24 mouse cellular contexts compared by ENCODE assay signal in the genomic region with DNA sequence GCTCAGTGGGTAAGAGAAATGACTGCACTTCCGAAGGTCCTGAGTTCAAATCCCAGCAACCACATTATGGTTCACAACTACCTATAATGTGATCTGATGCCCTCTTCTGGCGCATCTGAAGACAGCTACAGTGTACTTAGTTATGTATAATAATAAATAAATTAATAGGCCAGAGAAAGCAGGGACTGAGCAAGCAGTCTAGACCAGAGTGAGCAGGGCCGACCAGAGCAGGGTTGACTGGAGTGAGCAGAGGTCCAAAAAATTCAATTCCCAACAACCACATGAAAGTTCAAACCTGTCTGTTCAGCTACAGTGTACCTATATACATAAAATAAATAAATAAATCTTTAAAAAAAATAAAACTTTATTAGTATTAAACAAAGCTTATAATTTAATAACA. TPM values are rescaled to one million over a fixed set of nuclear protein-coding genes. Genes with fewer than 3 reads are reported as not detected.
DNase-seq lines count a peak whose midpoint lies in the region; ATAC-seq and TF ChIP-seq lines count a peak whose summit lies in the region.
"Had no signal": no experiment of that assay in that cellular context is flagged by ENCODE, and none has a peak within 500 bp of the region (broad histone marks: within the 10 kb centered on the region; RNA-seq: fewer than 3 reads in every experiment).

No protein-coding gene starts in this region.

- no peaks in the 10 kb centered on the region for H3K27me3 ChIP-seq in forebrain, embryonic 13.5 days
- no peaks in the 10 kb centered on the region for H3K27me3 ChIP-seq in forebrain, embryonic 10.5 days (ENCODE audit: poor library complexity, severe bottlenecking)
- H3K27me3 ChIP-seq in liver, embryonic 11.5 days (replicated peaks; ENCODE audit: control insufficient read depth, insufficient read depth, low read length) = no peaks in the 10 kb centered on the region
- no peaks in the 10 kb centered on the region for H3K27me3 ChIP-seq in liver, embryonic 12.5 days (replicated peaks)
- H3K27me3 ChIP-seq in limb, embryonic 14.5 days (ENCODE audit: control insufficient read depth, insufficient read depth, low read length) = no peaks in the 10 kb centered on the region
- H3K27me3 ChIP-seq: embryonic facial prominence, embryonic 13.5 days; hindbrain, embryonic 15.5 days; Patski had no signal

- ATAC-seq in forebrain, embryonic 13.5 days = peak; percentile 55; the same call in 1 of the 2 replicates
- peak; percentile 23; the same call in 1 of the 2 replicates for ATAC-seq in liver, embryonic 11.5 days (replicated peaks; ENCODE audit: low FRiP score)
- no peak for ATAC-seq in liver, embryonic 12.5 days
- peak; percentile 41; the same call in 1 of the 2 replicates for ATAC-seq in limb, embryonic 14.5 days (ENCODE audit: low FRiP score, low read depth)
- ATAC-seq: activated CD4-positive, CD25-positive, alpha-beta regulatory T cell, adult 4 months; CD4-positive, CD25-positive, alpha-beta regulatory T cell, adult 4 months; inflammation-experienced regulatory T-cells, adult 6 months; intestine, postnatal 0 days had no signal

- no peak for DNase-seq in forebrain, embryonic 10.5 days (ENCODE audit: extremely low spot score, low spot score)
- no peak for DNase-seq in liver, embryonic 11.5 days (ENCODE audit: low spot score)
- DNase-seq in retina, embryonic 14.5 days (ENCODE audit: low spot score) = peak; percentile 2
- DNase-seq in retina, postnatal 1 day = no peak
- DNase-seq in limb, embryonic 14.5 days (ENCODE audit: low spot score) = no peak
- DNase-seq in adrenal gland, adult (ENCODE audit: inconsistent age in 2 of 2, low spot score in 1 of 2) = no peak
- DNase-seq: adrenal gland, postnatal 25 days; B cell, adult 2 months; cerebellum, adult 9-11 months; cerebellum, postnatal 36 days; gastrocnemius, postnatal 10 days had no signal

- H3K4me2 ChIP-seq in forebrain, embryonic 13.5 days = no peak overlapping the region
- H3K4me2 ChIP-seq in liver, embryonic 11.5 days = no peak overlapping the region
- H3K4me2 ChIP-seq in liver, embryonic 12.5 days = no peak overlapping the region
- H3K4me2 ChIP-seq in limb, embryonic 14.5 days (replicated peaks; ENCODE audit: low read depth, low read length, severe bottlenecking) = no peak overlapping the region
- H3K4me2 ChIP-seq: embryonic facial prominence, embryonic 13.5 days; hindbrain, embryonic 15.5 days had no signal

- 83% methylated on average over 3 of the region's 3 CpGs for WGBS in forebrain, embryonic 13.5 days
- WGBS in forebrain, embryonic 10.5 days = 80% methylated on average over 3 of the region's 3 CpGs
- 66% methylated on average over 3 of the region's 3 CpGs for WGBS in liver, embryonic 11.5 days
- WGBS in liver, embryonic 12.5 days (ENCODE audit: insufficient replicate concordance) = 66% methylated on average over 3 of the region's 3 CpGs
- WGBS in limb, embryonic 14.5 days = 73% methylated on average over 3 of the region's 3 CpGs

- H3K4me1 ChIP-seq in forebrain, embryonic 13.5 days = no peaks in the 10 kb centered on the region
- H3K4me1 ChIP-seq in forebrain, embryonic 10.5 days = no peaks in the 10 kb centered on the region
- H3K4me1 ChIP-seq in liver, embryonic 11.5 days (replicated peaks; ENCODE audit: control insufficient read depth, insufficient read depth, low read length) = no peaks in the 10 kb centered on the region
- no peaks in the 10 kb centered on the region for H3K4me1 ChIP-seq in liver, embryonic 12.5 days
- H3K4me1 ChIP-seq in limb, embryonic 14.5 days (ENCODE audit: control insufficient read depth, insufficient read depth, low read length) = no peaks in the 10 kb centered on the region
- H3K4me1 ChIP-seq: embryonic facial prominence, embryonic 13.5 days; heart, embryonic 10.5 days; hindbrain, embryonic 15.5 days had no signal

- no peak overlapping the region for H3K27ac ChIP-seq in forebrain, embryonic 13.5 days
- no peak overlapping the region for H3K27ac ChIP-seq in forebrain, embryonic 10.5 days
- no peak overlapping the region for H3K27ac ChIP-seq in liver, embryonic 11.5 days (ENCODE audit: low read depth, low read length)
- H3K27ac ChIP-seq in liver, embryonic 12.5 days = no peak overlapping the region
- no peak overlapping the region for H3K27ac ChIP-seq in limb, embryonic 14.5 days (replicated peaks; ENCODE audit: low read depth, low read length)
- H3K27ac ChIP-seq: embryonic facial prominence, embryonic 13.5 days; heart, embryonic 10.5 days; hindbrain, embryonic 15.5 days had no signal

- H3K36me3 ChIP-seq in forebrain, embryonic 13.5 days (ENCODE audit: poor library complexity, severe bottlenecking) = no peaks in the 10 kb centered on the region
- no peaks in the 10 kb centered on the region for H3K36me3 ChIP-seq in forebrain, embryonic 10.5 days (replicated peaks)
- H3K36me3 ChIP-seq in liver, embryonic 11.5 days (ENCODE audit: control insufficient read depth, insufficient read depth, low read length) = no peaks in the 10 kb centered on the region
- H3K36me3 ChIP-seq in liver, embryonic 12.5 days = no peaks in the 10 kb centered on the region
- no peaks in the 10 kb centered on the region for H3K36me3 ChIP-seq in limb, embryonic 14.5 days (ENCODE audit: control insufficient read depth, insufficient read depth, low read length)
- H3K36me3 ChIP-seq: embryonic facial prominence, embryonic 13.5 days; G1E; heart, embryonic 10.5 days; hindbrain, embryonic 15.5 days had no signal

- no peak overlapping the region for H3K9ac ChIP-seq in forebrain, embryonic 13.5 days
- H3K9ac ChIP-seq in liver, embryonic 11.5 days (ENCODE audit: low read depth, low read length) = no peak overlapping the region
- no peak overlapping the region for H3K9ac ChIP-seq in liver, embryonic 12.5 days
- H3K9ac ChIP-seq in limb, embryonic 14.5 days (ENCODE audit: low read depth, low read length, severe bottlenecking) = no peak overlapping the region
- H3K9ac ChIP-seq: embryonic facial prominence, embryonic 13.5 days; hindbrain, embryonic 15.5 days had no signal

- no peak for TF ChIP-seq POLR2A in limb, embryonic 14.5 days (IDR thresholded peaks at IDR 0.05; ENCODE audit: borderline replicate concordance, extremely low read depth, insufficient read depth, insufficient read length)

- no peaks in the 10 kb centered on the region for H3K9me3 ChIP-seq in forebrain, embryonic 13.5 days (replicated peaks)
- no peaks in the 10 kb centered on the region for H3K9me3 ChIP-seq in forebrain, embryonic 10.5 days
- no peaks in the 10 kb centered on the region for H3K9me3 ChIP-seq in liver, embryonic 11.5 days (ENCODE audit: control insufficient read depth, low read length)
- H3K9me3 ChIP-seq in liver, embryonic 12.5 days (replicated peaks) = no peaks in the 10 kb centered on the region
- no peaks in the 10 kb centered on the region for H3K9me3 ChIP-seq in limb, embryonic 14.5 days (ENCODE audit: control insufficient read depth, low read length)
- H3K9me3 ChIP-seq: embryonic facial prominence, embryonic 13.5 days; heart, embryonic 10.5 days; hindbrain, embryonic 15.5 days had no signal

- no peak overlapping the region for H3K4me3 ChIP-seq in forebrain, embryonic 13.5 days
- H3K4me3 ChIP-seq in forebrain, embryonic 10.5 days = no peak overlapping the region
- no peak overlapping the region for H3K4me3 ChIP-seq in liver, embryonic 11.5 days (ENCODE audit: low read depth, low read length)
- no peak overlapping the region for H3K4me3 ChIP-seq in liver, embryonic 12.5 days
- H3K4me3 ChIP-seq in limb, embryonic 14.5 days (replicated peaks; ENCODE audit: low read length) = no peak overlapping the region
- H3K4me3 ChIP-seq: embryonic facial prominence, embryonic 13.5 days; heart, embryonic 10.5 days; hindbrain, embryonic 15.5 days had no signal

RNA-seq across cellular contexts. Expression of gene Pdc, which starts 52.2 kb away (rescaled TPM):
- polyA plus RNA-seq in forebrain, embryonic 13.5 days (2015; fragmentation: Nextera tagmentation; extraction: Ambion mirVana) = not detected in 2 replicates
- polyA plus RNA-seq in forebrain, embryonic 10.5 days (2016; fragmentation: Nextera tagmentation; extraction: Ambion mirVana) = not detected in 2 replicates
- polyA plus RNA-seq in liver, embryonic 11.5 days (2014; fragmentation: Nextera tagmentation; extraction: Ambion mirVana) = not detected in 2 replicates
- not detected in 2 replicates for polyA plus RNA-seq in liver, embryonic 12.5 days (2016; fragmentation: Nextera tagmentation; extraction: Ambion mirVana)
- polyA plus RNA-seq in limb, embryonic 14.5 days (2012; rRNA removed) = 0.10 and 0.18 TPM in 2 replicates
- polyA plus RNA-seq in limb, embryonic 14.5 days (2014; fragmentation: Nextera tagmentation; extraction: Ambion mirVana) = not detected in 2 replicates
- polyA plus RNA-seq: adrenal gland, adult 2 months; CD4-positive, CD25-positive, alpha-beta regulatory T cell, adult 4 months; embryonic facial prominence, embryonic 13.5 days; G1E; heart, embryonic 10.5 days; heart, embryonic 14.5 days; hindbrain, embryonic 15.5 days; inflammation-experienced regulatory T-cells, adult 6 months; intestine, postnatal 0 days; Patski had no signal
